Mouse (Mus musculus): ENCODE data around the gene Kyat3. TPM values are rescaled to one million over a fixed set of nuclear protein-coding genes. Genes with fewer than 3 reads are reported as not detected.
"Not testable (repeated sequence)": the region's sequence is repeated elsewhere in the genome, so short reads cannot be mapped to it uniquely, and the experiment has no call there.

Kyat3 gene
- 5.3 and 8.6 TPM in 2 replicates for polyA plus RNA-seq (2015; fragmentation: Nextera tagmentation; extraction: Ambion mirVana)

DNA sequence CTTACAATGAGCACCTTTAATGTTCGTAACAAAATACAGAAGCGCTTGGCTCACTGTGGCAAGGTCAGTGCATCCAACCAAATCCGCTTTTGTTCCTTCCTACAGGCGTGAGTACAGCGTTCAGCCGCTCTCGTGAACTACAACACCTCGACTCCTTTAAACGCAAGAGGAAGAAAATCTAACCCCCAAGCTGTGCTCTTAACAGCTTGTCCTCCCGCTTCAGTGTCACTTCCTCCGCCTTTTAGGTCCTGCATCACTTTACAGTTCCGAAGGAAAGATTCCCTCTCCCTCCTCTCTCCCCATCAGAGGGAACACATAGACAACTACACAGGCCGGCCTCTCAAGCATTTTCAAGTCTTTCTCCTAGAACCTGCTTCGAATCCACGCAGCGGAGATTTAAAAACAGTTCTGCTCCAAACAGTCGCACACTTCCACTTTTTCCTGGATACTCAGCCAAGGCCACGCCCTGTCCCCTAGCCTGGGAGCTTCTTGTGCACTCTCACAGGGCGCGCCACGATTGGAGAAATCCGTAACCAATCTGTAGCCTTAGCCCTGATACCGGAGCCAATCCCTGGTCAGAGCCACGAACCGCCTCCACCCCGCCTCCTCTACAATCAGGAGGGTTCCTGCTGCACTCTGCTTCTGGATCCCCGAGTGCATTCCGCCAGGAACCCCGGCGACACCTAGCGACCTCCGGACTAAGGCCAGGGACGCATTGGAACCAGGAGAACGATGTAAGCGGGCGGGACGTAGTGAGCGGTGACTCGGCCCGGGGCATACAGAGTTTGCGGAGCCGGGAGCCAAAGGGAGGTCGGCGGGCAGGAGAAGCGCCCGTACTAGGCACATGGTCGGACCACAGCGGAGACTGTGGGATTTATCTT, at the start of gene Kyat3:
Gene Kyat3, plus strand, starts transcription at position 610 of the 881 bp plus-strand sequence.
- Histone ChIP-seq H3K27ac (replicated peaks) (peak within 1 kb of the TSS; percentile 79), H3K4me2 (peak within 1 kb of the TSS; percentile 91), H3K36me3 (no peaks in the 10 kb centered on the region), H3K4me1 (peaks cover 16% of the 10 kb centered on the region), H3K9ac (replicated peaks) (peak within 1 kb of the TSS; percentile 52), H3K4me3 (replicated peaks) (peak within 1 kb of the TSS; percentile 62), H3K27me3 (replicated peaks) (peaks cover 10% of the 10 kb centered on the region), H3K9me3 (replicated peaks) (no peaks in the 10 kb centered on the region)
- WGBS: under 1% methylated on average over 48 of the region's 48 CpGs
- ATAC-seq (ENCODE audit: low FRiP score): peak; percentile 100

- no peak for ATAC-seq (ENCODE audit: low FRiP score)
- Histone ChIP-seq H3K9me3 (replicated peaks) (no peaks in the 10 kb centered on the region), H3K4me3 (replicated peaks) (no peak overlapping the region), H3K4me2 (no peak overlapping the region), H3K27me3 (replicated peaks) (no peaks in the 10 kb centered on the region), H3K27ac (replicated peaks) (no peak overlapping the region), H3K4me1 (no peaks in the 10 kb centered on the region), H3K36me3 (no peaks in the 10 kb centered on the region), H3K9ac (replicated peaks) (no peak overlapping the region)
- 99% methylated on average over 8 of the region's 8 CpGs for WGBS
Measured at GRCm38 (mm10) chr3:142664723-142665122, 36.1 kb upstream of the Kyat3 start.

DNA sequence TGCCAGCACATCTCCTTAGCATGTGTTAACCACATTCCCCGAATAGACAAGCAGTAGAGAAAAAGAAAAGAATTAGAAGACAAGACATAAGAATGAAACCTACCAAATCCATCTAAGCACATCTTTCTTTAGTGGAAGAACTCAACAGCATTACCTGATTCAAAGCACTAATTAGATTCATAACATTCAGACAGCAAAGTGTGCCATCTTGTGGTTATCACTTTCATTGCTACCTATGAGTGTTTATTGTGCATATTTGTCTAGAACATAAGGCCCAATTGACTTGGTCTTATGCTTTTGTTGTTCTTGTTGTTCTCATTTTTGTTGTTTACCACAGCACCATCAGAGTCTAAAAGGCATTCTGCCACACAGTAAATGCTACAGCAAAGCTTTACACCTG, 26.2 kb upstream of the Kyat3 start:
- Histone ChIP-seq H3K36me3 (no peaks in the 10 kb centered on the region), H3K9ac (replicated peaks) (no peak overlapping the region), H3K4me3 (replicated peaks) (no peak overlapping the region), H3K4me1 (no peaks in the 10 kb centered on the region), H3K9me3 (replicated peaks) (no peaks in the 10 kb centered on the region), H3K27ac (replicated peaks) (no peak overlapping the region), H3K27me3 (replicated peaks) (no peaks in the 10 kb centered on the region), H3K4me2 (no peak overlapping the region)
- no peak for ATAC-seq (ENCODE audit: low FRiP score)
- 63% methylated on average over 1 of the region's 1 CpGs for WGBS

DNA sequence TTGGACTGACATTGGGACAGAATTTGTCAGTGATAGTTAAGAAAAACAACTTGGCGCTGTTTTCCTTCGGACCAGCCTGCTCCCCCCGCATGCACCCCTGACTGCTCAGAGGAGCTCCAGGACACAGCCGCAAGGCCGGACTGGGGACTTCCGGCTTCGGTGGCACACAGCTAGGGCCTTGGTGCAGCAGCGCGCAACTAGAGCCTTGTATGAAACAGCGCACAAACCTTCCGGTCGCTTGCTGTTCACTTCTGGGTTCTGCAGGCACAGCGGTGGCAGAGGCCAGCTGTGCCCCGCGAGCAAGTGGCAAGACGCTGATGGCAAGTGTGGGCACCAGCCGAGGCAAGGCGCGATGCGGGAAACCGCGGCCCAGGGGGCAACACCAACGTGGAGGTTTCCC, 12.9 kb upstream of the Kyat3 start:
- WGBS: 69% methylated on average over 23 of the region's 23 CpGs
- no peak overlapping the region for H3K27ac ChIP-seq (replicated peaks)
- no peaks in the 10 kb centered on the region for H3K4me1 ChIP-seq
- no peaks in the 10 kb centered on the region for H3K27me3 ChIP-seq (replicated peaks)
- ATAC-seq (ENCODE audit: low FRiP score): no peak
- H3K36me3 ChIP-seq: no peaks in the 10 kb centered on the region
- no peak overlapping the region for H3K4me3 ChIP-seq (replicated peaks)
- no peak overlapping the region for H3K9ac ChIP-seq (replicated peaks)
- no peaks in the 10 kb centered on the region for H3K9me3 ChIP-seq (replicated peaks)
- H3K4me2 ChIP-seq: peak overlapping the region; percentile 26

DNA sequence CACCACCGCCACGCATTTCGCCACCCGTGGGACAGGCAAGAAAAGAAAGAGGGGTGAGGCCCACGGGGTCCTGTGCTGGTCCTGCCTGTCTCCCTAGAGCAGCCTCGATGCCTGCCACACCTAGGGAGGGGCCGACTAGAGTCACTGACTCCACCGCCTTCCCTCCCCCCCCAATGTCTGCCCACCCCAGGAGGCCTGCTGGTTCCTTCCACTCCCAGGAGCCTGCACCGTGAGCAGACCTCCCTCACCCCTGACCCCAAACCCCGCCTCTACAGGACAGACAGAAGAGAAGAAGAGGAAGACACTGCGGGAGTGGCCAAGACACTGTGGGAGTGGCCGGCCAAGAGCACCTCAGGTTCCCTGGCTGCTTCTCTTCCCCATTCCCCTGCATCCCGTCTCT, 12.5 kb upstream of the Kyat3 start:
- ATAC-seq (ENCODE audit: low FRiP score): no peak
- Histone ChIP-seq H3K36me3 (no peaks in the 10 kb centered on the region), H3K4me3 (replicated peaks) (no peak overlapping the region), H3K4me1 (no peaks in the 10 kb centered on the region), H3K27ac (replicated peaks) (no peak overlapping the region), H3K4me2 (peak overlapping the region; percentile 26), H3K27me3 (replicated peaks) (no peaks in the 10 kb centered on the region), H3K9me3 (replicated peaks) (no peaks in the 10 kb centered on the region), H3K9ac (replicated peaks) (no peak overlapping the region)
- WGBS: 51% methylated on average over 13 of the region's 13 CpGs

DNA sequence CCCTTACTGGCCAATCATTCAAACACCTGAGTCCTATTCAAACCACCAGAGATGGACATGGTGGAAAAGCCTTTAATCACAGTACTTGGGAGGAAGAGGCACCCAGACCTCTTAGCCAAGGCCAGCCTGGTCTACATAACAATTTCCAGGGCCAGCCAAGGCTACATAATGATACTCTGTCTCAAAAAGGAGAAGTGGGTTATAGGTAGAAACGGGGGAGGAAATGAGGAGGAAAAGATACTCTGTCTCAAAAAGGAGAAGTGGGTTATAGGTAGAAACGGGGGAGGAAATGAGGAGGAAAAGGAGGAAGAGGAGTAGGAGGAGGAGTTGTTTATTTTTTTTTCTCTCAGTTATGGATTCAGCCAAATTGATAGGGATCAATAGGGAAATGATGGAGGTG, 4.3 kb upstream of the Kyat3 start:
- Histone ChIP-seq H3K4me2 (no peak overlapping the region), H3K4me1 (peaks cover 13% of the 10 kb centered on the region), H3K27me3 (replicated peaks) (peaks cover 4% of the 10 kb centered on the region; the same call in 1 of the 2 replicates), H3K36me3 (no peaks in the 10 kb centered on the region), H3K4me3 (replicated peaks) (no peak overlapping the region), H3K9ac (replicated peaks) (no peak overlapping the region), H3K9me3 (replicated peaks) (no peaks in the 10 kb centered on the region), H3K27ac (replicated peaks) (no peak overlapping the region)
- 82% methylated on average over 2 of the region's 2 CpGs for WGBS
- ATAC-seq (ENCODE audit: low FRiP score): no peak

DNA sequence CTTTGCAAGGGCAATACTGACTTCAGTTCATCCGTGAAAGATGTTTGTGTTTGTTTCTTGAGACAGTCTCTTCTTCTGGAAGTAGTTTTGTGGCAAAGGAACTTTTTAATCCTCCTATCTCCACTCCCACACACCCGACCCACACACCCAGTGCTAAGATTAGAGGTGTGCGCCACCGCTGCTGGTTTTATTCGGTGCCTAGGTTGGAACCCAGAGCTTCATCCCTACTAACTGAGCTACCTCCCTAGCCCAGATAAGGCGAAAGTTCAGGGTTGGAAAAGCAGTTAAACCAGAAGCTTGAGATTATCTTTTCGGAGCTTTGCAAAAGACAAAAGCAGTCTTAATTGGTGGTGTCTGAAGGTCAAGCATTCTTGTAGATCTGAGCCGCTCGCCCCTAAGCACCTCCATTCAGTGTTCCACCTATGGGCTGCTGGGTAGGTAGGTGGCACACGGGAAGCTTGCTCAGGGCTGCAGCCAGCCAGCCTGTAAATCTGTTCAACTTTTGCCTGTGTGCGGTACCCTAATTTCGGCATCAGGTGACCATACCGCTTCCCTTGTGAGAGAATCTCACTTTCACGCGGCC, 647 bp downstream of the Kyat3 start:
- Histone ChIP-seq H3K36me3 (no peaks in the 10 kb centered on the region), H3K27me3 (replicated peaks) (peaks cover 10% of the 10 kb centered on the region), H3K4me2 (peak overlapping the region; percentile 91), H3K4me3 (replicated peaks) (peak overlapping the region; percentile 62), H3K27ac (replicated peaks) (no peak overlapping the region), H3K9ac (replicated peaks) (peak overlapping the region; percentile 52), H3K9me3 (replicated peaks) (no peaks in the 10 kb centered on the region), H3K4me1 (peaks cover 16% of the 10 kb centered on the region)
- 25% methylated on average over 15 of the region's 15 CpGs for WGBS
- ATAC-seq (ENCODE audit: low FRiP score): no peak; the same call in 1 of the 2 replicates

GRCm38 (mm10) chr3:142706581-142707444, 6.0 kb downstream of the Kyat3 start:
- Histone ChIP-seq H3K4me1 (peaks cover under 1% of the 10 kb centered on the region; the same call in 1 of the 2 replicates), H3K27ac (replicated peaks) (no peak overlapping the region), H3K27me3 (replicated peaks) (peaks cover 4% of the 10 kb centered on the region), H3K9me3 (replicated peaks) (no peaks in the 10 kb centered on the region), H3K9ac (replicated peaks) (no peak overlapping the region), H3K4me3 (replicated peaks) (no peak overlapping the region), H3K36me3 (no peaks in the 10 kb centered on the region), H3K4me2 (no peak overlapping the region)
- WGBS: 91% methylated on average over 17 of the region's 17 CpGs
- ATAC-seq (ENCODE audit: low FRiP score): no peak

- H3K9ac ChIP-seq (replicated peaks); ATAC-seq (ENCODE audit: low FRiP score); H3K4me2 ChIP-seq; H3K9me3 ChIP-seq (replicated peaks); H3K4me1 ChIP-seq; H3K4me3 ChIP-seq (replicated peaks); H3K36me3 ChIP-seq; H3K27me3 ChIP-seq (replicated peaks); H3K27ac ChIP-seq (replicated peaks): not testable (repeated sequence)
- 84% methylated on average over 13 of the region's 13 CpGs for WGBS
Measured at GRCm38 (mm10) chr3:142708181-142708848, 7.5 kb downstream of the Kyat3 start.

DNA sequence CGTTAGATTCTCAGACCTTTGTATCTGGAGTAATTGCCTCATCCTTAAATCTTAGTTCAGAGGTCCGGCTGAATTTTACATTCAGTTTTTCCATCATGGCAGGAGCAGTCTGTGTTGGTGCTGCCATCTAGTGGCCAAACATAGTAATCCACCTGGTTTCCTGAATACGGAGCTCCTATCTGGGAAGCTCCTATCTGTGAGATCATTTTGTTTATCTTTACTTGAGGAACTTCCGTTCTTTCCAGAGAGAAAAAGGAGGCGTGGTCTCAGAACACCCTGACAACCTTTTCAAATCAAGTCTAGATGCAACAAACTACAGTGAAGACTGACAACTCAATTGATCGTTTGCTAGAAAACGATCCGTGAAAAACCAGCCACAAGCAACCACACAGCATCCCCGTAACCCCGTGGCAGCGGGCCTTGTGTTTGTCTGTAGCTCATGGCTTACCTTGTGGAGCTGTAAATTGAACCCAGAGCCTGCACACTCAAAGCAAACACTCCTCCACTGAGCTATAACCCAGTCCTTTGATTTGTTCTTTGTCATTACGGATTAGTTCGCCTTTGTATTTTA, 8.1 kb downstream of the Kyat3 start:
- Histone ChIP-seq H3K4me3 (replicated peaks) (no peak overlapping the region), H3K27me3 (replicated peaks) (no peaks in the 10 kb centered on the region), H3K36me3 (no peaks in the 10 kb centered on the region), H3K4me2 (no peak overlapping the region), H3K4me1 (no peaks in the 10 kb centered on the region; the same call in 1 of the 2 replicates), H3K9me3 (replicated peaks) (no peaks in the 10 kb centered on the region), H3K9ac (replicated peaks) (no peak overlapping the region), H3K27ac (replicated peaks) (no peak overlapping the region)
- ATAC-seq (ENCODE audit: low FRiP score): peak; percentile 61; the same call in 1 of the 2 replicates
- 49% methylated on average over 13 of the region's 13 CpGs for WGBS
